Mouse (Mus musculus) intestine, embryonic 15.5 days (tissue): ENCODE measurements around the gene Nphp3. TPM values are rescaled to one million over a fixed set of nuclear protein-coding genes. Genes with fewer than 3 reads are reported as not detected.

Source experiments
- ATAC-seq: fragments of 200-750 bp; cut with Nextera tagmentation; 2 replicates; pipeline ENCODE4 v1.8.0; 2017; ENCODE audit warnings: moderate TSS enrichment, moderate library complexity
- H3K27ac ChIP-seq: fragments of 300-500 bp; sonication (generic); 2 replicates; pipeline ENCODE4 v1.5.1; 2015; ENCODE audit warnings: mild to moderate bottlenecking, inconsistent platforms
- H3K27me3 ChIP-seq: fragments of 300-500 bp; sonication (generic); replicated peaks from 2 replicates; pipeline ENCODE4 v1.6.1; 2015; ENCODE audit warnings: inconsistent platforms
- H3K36me3 ChIP-seq: fragments of 300-500 bp; sonication (generic); 2 replicates; pipeline ENCODE4 v1.6.1; 2015; ENCODE audit warnings: inconsistent platforms
- H3K4me1 ChIP-seq: fragments of 300-500 bp; sonication (generic); replicated peaks from 2 replicates; pipeline ENCODE4 v1.6.1; 2015; ENCODE audit warnings: inconsistent platforms
- H3K4me2 ChIP-seq: fragments of 300-500 bp; sonication (generic); replicated peaks from 2 replicates; pipeline ENCODE4 v1.6.1; 2015; ENCODE audit warnings: mild to moderate bottlenecking, inconsistent platforms
- H3K4me3 ChIP-seq: fragments of 300-500 bp; sonication (generic); replicated peaks from 2 replicates; pipeline ENCODE4 v1.5.1; 2015; ENCODE audit warnings: inconsistent platforms
- H3K9ac ChIP-seq: fragments of 300-500 bp; sonication (generic); 2 replicates; pipeline ENCODE4 v1.6.1; 2015; ENCODE audit warnings: inconsistent platforms
- H3K9me3 ChIP-seq: fragments of 300-500 bp; sonication (generic); 2 replicates; pipeline ENCODE4 v1.6.1; 2016; ENCODE audit warnings: inconsistent platforms
- WGBS: fragments of 180-500 bp; shearing (Covaris S2); methylation state at CpG from one replicate; pipeline ENCODE4 v1.1.7; 2015; 5-methylcytosine and 5-hydroxymethylcytosine counted together
- polyA plus RNA-seq: library from polyadenylated mRNA; unstranded; fragments of >200 nt; fragmentation: Nextera tagmentation; extraction: Ambion mirVana; gene quantifications from 2 replicates; pipeline ENCODE4 v1.2.1, GENCODE M21; 2015

Nphp3 gene
- polyA plus RNA-seq, 1 experiment from 2014 or later = 3.4 TPM

DNA sequence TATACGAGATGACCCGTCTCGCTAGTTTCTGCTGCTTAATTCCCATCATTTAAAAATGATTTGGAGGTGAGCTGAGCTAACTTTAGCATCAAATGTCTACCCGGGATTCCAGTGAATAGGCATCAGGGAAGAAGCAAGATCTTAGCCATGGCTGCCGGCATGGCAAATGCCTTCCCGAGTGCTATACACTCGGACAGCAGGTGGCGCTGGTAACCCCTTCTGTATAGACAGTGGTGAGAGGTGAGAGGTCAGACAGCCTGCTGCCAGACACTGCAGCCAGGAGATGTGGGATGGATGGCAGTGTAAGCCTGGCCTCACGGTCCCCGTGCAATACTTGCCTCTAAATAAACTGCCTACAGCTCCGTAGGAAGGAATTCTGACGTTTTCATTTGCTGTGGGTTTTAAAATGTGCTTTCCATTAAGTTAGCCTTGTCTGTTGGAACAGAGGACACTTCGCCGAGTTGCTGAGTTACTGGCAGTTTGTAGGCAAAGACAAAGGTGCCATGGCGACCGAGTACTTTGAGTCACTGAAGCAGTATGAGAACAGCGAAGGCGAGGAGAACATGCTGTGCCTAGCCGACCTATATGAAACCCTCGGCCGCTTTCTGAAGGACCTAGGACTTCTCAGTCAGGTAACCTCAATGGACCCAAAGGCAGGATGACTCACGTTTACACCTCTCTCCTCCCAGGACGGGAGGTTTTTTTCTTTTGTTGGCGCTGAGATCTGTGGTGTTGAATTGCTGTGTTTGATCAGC is 33.1 kb downstream of the Nphp3 start:
- no peaks in the 10 kb centered on the region for H3K36me3 ChIP-seq
- no peaks in the 10 kb centered on the region for H3K27me3 ChIP-seq
- WGBS = 51% methylated on average over 24 of the region's 24 CpGs
- no peaks in the 10 kb centered on the region for H3K9me3 ChIP-seq
- H3K4me2 ChIP-seq = no peak overlapping the region
- H3K4me3 ChIP-seq = no peak overlapping the region
- no peak overlapping the region for H3K9ac ChIP-seq
- ATAC-seq = peak; percentile 77
- no peaks in the 10 kb centered on the region for H3K4me1 ChIP-seq
- no peak overlapping the region for H3K27ac ChIP-seq

DNA sequence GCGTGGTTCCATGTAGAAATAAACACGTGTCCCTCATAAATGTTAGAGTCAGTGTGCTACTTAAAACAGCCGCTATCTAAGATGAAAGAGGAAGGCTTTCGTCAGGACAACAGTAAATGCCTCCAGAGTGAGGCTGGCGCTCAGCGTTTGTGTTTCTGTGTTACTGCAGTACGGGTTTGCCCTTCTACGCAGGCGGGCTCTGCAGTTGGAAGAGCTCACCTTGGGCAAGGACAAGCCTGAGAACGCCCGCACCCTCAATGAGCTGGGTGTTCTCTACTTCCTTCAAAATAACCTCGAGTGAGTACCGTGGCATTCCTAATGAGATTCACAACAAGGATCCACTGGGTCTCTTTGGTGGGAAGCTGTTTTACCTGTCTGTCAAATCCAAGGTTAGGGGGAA is 35.9 kb downstream of the Nphp3 start:
- 88% methylated on average over 13 of the region's 13 CpGs for WGBS
- no peaks in the 10 kb centered on the region for H3K36me3 ChIP-seq
- no peak overlapping the region for H3K4me2 ChIP-seq
- ATAC-seq = no peak
- H3K9ac ChIP-seq = no peak overlapping the region
- H3K27ac ChIP-seq = no peak overlapping the region
- H3K4me3 ChIP-seq = no peak overlapping the region
- H3K4me1 ChIP-seq = no peaks in the 10 kb centered on the region
- H3K9me3 ChIP-seq = no peaks in the 10 kb centered on the region
- no peaks in the 10 kb centered on the region for H3K27me3 ChIP-seq

DNA sequence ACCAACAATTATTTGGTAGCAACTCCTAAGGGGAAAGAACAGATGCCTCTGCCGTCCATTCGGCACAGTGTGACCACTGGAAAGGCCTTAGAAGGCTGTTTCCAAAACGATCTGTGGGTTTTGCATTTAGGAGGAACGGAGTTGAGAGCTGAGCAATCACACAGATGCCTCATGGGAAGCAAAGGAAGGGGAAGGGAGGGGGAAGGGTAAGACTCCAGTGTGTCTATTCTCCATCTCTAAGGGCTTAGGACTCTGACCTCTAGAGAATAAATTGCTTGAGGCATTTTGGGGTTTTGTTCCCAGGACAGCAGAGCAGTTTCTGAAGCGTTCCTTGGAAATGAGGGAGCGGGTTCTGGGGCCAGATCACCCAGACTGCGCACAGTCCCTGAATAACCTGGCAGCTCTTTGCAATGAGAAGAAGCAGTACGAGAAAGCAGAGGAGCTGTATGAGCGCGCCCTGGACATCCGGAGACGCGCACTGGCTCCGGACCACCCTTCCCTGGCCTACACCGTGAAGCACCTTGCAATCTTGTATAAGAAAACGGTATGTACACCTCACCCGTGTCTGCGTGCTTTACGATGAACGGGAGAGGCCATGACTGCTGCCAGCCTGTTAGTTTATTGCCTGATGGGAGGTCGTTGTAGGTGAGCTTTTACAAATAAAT is 36.8 kb downstream of the Nphp3 start:
- WGBS = 90% methylated on average over 21 of the region's 21 CpGs
- no peak overlapping the region for H3K27ac ChIP-seq
- no peak overlapping the region for H3K4me3 ChIP-seq
- no peak for ATAC-seq
- H3K36me3 ChIP-seq = no peaks in the 10 kb centered on the region
- no peak overlapping the region for H3K4me2 ChIP-seq
- no peaks in the 10 kb centered on the region for H3K9me3 ChIP-seq
- no peaks in the 10 kb centered on the region for H3K27me3 ChIP-seq
- no peaks in the 10 kb centered on the region for H3K4me1 ChIP-seq
- no peak overlapping the region for H3K9ac ChIP-seq

DNA sequence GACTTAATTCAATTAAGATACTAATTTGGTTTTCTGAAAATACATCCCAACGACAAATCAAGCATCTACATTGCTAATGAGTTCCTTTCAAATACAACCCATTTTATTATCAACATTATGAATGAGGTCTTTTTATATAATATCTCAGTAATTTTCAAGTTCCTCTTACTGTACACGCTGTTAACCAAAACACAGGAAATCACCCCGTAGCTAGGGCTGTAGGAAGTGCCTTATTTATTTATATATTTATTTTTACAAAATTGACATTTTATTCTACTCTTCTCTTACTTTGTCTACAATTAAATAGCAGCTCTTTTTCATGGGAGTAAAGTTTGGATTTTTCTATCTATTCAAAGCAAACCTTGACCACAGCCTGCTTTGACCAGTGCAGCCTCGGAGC is 37.4 kb downstream of the Nphp3 start:
- H3K27ac ChIP-seq = no peak overlapping the region
- H3K9ac ChIP-seq = no peak overlapping the region
- WGBS = 82% methylated on average over 4 of the region's 4 CpGs
- H3K27me3 ChIP-seq = no peaks in the 10 kb centered on the region
- H3K9me3 ChIP-seq = no peaks in the 10 kb centered on the region
- H3K4me1 ChIP-seq = no peaks in the 10 kb centered on the region
- H3K4me3 ChIP-seq = no peak overlapping the region
- no peak for ATAC-seq
- no peak overlapping the region for H3K4me2 ChIP-seq
- no peaks in the 10 kb centered on the region for H3K36me3 ChIP-seq

DNA sequence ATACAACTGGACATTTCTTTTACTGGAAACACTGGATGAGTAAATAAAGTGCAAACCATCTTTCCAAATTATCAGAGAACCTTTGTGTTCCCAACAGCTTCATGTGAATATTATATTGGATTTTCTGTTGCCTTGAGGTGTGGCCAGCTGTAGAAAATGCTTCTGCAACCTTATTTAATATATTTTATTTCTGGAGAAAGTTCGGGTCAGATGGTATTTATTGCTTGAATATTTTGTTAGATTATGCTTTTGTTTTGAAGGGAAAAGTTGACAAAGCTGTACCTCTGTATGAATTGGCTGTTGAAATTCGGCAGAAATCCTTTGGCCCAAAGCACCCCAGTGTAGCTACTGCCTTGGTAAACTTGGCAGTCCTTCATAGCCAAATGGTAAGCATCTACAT is 38.0 kb downstream of the Nphp3 start, which contains the start of gene Gm28305:
Gene Gm28305 (plus strand): TSS at position 301 of the 400 bp plus-strand sequence.
- ATAC-seq = no peak
- Histone ChIP-seq H3K4me2 (no peak within 1 kb of the TSS), H3K36me3 (no peaks in the 10 kb centered on the region), H3K4me1 (no peaks in the 10 kb centered on the region), H3K27ac (no peak within 1 kb of the TSS), H3K27me3 (no peaks in the 10 kb centered on the region), H3K9me3 (no peaks in the 10 kb centered on the region), H3K4me3 (no peak within 1 kb of the TSS), H3K9ac (no peak within 1 kb of the TSS)
- WGBS = 62% methylated on average over 2 of the region's 2 CpGs

DNA sequence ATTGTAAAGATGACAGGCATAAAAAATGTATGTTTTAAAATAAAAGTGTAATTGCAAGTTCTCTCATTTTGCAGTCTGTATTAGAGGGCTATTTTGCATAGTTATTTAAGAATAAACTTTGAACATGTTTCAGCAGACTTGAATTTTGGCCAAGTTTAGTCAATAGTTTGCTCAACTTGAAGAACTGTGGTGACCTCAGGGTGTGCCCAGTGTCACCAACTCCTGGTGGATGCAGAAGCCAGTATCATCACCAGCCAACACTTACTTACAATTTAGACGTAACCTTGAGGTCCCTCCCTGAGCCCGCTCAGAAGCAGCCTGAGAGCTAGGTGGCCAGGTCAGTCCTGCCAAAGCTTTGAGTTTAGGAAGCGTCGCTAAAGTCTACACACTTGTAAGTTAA is 41.3 kb downstream of the Nphp3 start:
- no peak for ATAC-seq
- Histone ChIP-seq H3K27me3 (no peaks in the 10 kb centered on the region), H3K9ac (no peak overlapping the region), H3K9me3 (no peaks in the 10 kb centered on the region), H3K4me1 (no peaks in the 10 kb centered on the region), H3K4me2 (no peak overlapping the region), H3K36me3 (peaks cover 13% of the 10 kb centered on the region), H3K4me3 (no peak overlapping the region), H3K27ac (no peak overlapping the region)
- WGBS = 83% methylated on average over 4 of the region's 4 CpGs

DNA sequence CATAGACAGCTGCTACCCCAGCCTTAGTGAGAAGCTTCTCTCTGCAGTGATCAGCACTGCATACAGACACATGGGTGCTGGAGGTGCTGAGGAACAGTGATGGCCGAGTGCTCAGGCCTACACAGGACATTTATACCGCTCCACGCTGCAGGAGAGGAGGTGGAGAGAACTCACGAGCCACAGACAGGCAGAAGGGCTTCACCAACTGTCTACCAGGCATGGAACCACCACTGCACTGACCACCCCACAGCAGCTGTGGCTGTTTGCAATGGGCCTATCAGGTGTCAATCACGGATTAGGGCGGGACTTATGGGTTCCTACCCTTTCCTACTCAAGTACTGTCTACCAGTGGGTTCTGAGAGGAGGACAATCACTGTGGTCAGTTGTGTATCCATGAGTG is 48.7 kb downstream of the Nphp3 start:
- no peaks in the 10 kb centered on the region for H3K4me1 ChIP-seq
- no peaks in the 10 kb centered on the region for H3K9me3 ChIP-seq
- H3K27me3 ChIP-seq = no peaks in the 10 kb centered on the region
- no peak overlapping the region for H3K27ac ChIP-seq
- no peak overlapping the region for H3K4me3 ChIP-seq
- 95% methylated on average over 6 of the region's 6 CpGs for WGBS
- no peak overlapping the region for H3K4me2 ChIP-seq
- H3K36me3 ChIP-seq = peaks cover 44% of the 10 kb centered on the region
- ATAC-seq = no peak
- H3K9ac ChIP-seq = no peak overlapping the region

DNA sequence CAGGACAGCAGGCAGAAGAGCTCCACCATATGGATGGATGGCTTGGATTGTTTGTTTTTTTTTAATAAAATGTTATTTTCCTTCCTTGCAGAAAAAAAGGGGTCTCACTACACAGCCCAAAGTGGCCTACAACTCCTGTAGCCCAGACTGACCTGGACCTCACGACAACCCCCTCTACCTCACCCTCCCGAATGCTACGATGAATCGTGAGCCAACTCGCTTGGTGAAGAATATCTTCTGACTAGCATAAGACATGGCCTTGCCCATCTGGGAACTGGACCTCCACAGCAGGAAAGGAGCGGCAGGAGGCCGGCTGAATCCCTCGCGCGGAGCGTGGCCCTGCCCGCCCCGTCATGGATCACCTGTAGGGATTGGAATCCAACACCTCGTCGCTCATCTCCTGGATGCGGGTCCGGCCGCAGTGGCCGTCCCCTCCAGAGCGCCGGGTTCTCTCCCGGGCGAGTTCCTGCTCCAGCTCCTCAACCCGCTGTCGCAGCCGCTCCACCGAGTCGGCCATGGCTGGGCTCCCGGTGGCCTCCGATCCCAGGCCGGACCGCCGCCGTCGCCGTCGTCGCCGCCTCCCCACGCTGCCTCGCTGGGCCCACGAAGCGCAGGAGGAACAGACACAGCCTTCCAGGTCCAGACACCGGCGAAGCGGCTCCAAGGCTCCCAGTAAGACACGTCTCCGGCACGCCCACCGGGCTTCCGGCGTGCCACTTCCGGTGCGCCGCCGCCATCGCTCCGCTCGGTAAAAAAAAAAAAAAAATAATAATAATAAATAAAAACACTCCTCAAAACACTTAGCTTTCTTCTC is 60.3 kb downstream of the Nphp3 start, which contains the start of gene Uba5:
Gene Uba5 (minus strand): TSS at position 705 of the 814 bp plus-strand sequence.
- H3K9me3 ChIP-seq = no peaks in the 10 kb centered on the region
- H3K27me3 ChIP-seq = no peaks in the 10 kb centered on the region
- peak within 1 kb of the TSS; percentile 93 for H3K4me2 ChIP-seq
- H3K27ac ChIP-seq = 0 out of 2 replicates have a peak within 1 kb of the TSS, but pooled peaks have one; percentile 42
- under 1% methylated on average over 55 of the region's 59 CpGs for WGBS
- ATAC-seq = peak; percentile 88
- H3K4me1 ChIP-seq = peaks cover 6% of the 10 kb centered on the region
- H3K9ac ChIP-seq = peak within 1 kb of the TSS; percentile 84
- H3K4me3 ChIP-seq = peak within 1 kb of the TSS; percentile 100
- H3K36me3 ChIP-seq = peaks cover 10% of the 10 kb centered on the region

DNA sequence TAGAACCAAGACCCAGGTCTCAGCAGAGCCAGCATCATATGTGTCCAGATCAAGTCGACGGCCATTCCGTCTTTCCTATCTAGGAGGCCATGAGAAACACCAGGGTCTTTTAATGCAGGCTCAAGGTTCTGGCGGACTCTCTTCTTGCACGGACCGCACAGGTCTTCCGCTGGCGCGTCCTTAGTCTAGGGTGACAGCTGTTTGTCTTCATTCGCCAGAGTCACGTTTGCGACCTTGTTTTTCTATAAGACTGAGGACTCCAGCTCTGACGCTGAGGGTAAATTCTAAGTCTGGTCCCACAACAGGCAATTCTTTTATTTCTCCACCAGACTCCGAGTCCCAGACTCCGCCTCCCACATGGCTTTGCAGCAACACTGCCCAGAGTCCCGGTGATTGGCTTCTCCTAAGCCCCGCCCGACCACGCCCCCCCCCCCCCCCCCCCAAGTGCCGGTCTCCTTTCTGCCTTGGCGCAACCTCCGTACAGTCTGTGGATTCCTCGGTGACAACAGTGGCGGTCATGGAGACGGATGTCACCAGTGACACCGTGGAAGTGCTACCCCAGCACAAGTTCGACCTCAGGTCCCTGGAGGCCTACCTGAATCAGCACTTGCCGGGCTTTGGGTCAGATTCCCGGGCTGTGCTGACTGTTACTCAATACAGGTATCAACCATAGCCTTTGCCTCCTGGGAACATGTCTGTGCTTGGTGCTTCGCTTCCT is 61.1 kb downstream of the Nphp3 start, which contains the start of gene Acad11:
Gene Acad11 (plus strand): TSS at position 134 of the 718 bp plus-strand sequence.
- peak; percentile 97 for ATAC-seq
- WGBS = under 1% methylated on average over 25 of the region's 30 CpGs

DNA sequence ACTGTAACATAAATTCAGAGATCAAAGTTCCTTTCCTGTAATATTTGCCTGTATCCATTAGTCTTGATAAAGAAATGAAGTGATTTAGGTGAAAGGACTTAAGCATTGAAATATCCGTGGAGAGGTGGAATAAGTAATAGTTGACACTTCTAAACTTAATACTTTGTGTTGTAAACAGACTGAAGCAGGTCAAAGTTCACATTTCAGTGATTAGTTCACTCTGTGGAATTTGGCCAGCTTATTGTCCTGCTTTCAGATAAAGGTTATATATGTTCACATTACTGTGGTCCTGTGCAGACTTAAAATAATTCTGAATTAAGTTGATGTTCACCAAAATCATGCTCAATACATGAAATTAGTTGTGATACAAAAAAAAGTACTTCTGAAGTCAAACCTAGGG is 62.2 kb downstream of the Nphp3 start:
- Histone ChIP-seq H3K9me3 (no peaks in the 10 kb centered on the region), H3K36me3 (peaks cover 5% of the 10 kb centered on the region), H3K27ac (no peak overlapping the region), H3K4me1 (peaks cover 6% of the 10 kb centered on the region), H3K9ac (no peak overlapping the region), H3K4me3 (no peak overlapping the region), H3K27me3 (no peaks in the 10 kb centered on the region), H3K4me2 (no peak overlapping the region; the same call in 1 of the 2 replicates)
- WGBS = 11% methylated on average over 1 of the region's 1 CpGs
- ATAC-seq = no peak

More for the DNA sequence above, 61.1 kb downstream of the Nphp3 start, which contains the start of gene Acad11:
- H3K9me3 ChIP-seq = no peaks in the 10 kb centered on the region
- peak within 1 kb of the TSS; percentile 93 for H3K4me2 ChIP-seq
- H3K4me1 ChIP-seq = peaks cover 6% of the 10 kb centered on the region
- peak within 1 kb of the TSS; percentile 100 for H3K4me3 ChIP-seq
- H3K36me3 ChIP-seq = peaks cover 6% of the 10 kb centered on the region
- 0 out of 2 replicates have a peak within 1 kb of the TSS, but pooled peaks have one; percentile 42 for H3K27ac ChIP-seq
- H3K9ac ChIP-seq = peak within 1 kb of the TSS; percentile 84
- no peaks in the 10 kb centered on the region for H3K27me3 ChIP-seq

DNA sequence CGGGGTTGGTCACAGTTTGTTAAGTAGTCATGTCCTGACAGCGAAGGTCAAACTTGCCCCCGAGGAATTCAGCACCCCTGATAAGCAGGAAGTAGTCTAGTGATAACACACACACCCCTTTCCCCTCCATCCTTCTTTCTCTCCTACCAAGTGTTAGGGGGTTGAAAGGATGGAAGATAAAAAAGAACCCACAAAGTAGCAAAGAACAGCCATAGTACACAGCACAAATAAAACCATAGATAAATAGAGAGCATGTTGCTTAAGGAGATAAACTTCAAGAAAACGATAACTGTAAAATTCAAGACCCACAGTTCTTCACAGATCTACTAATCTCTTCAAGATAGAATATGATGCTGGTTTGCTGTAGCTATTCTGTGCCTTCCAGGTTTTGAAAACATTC is 67.9 kb downstream of the Nphp3 start:
- H3K9me3 ChIP-seq = no peaks in the 10 kb centered on the region
- H3K27ac ChIP-seq = no peak overlapping the region
- WGBS = 74% methylated on average over 4 of the region's 4 CpGs
- ATAC-seq = no peak
- no peaks in the 10 kb centered on the region for H3K4me1 ChIP-seq
- H3K4me3 ChIP-seq = no peak overlapping the region
- no peak overlapping the region for H3K9ac ChIP-seq
- H3K4me2 ChIP-seq = no peak overlapping the region
- H3K36me3 ChIP-seq = no peaks in the 10 kb centered on the region
- no peaks in the 10 kb centered on the region for H3K27me3 ChIP-seq
